Mouse (Mus musculus) heart, embryonic 11.5 days (tissue): ENCODE results near the gene Cfap97d2. TPM values are rescaled to one million over a fixed set of nuclear protein-coding genes. Genes with fewer than 3 reads are reported as not detected.

Source experiments
- ATAC-seq: fragments of 200-750 bp; cut with Nextera tagmentation; replicated peaks from 2 replicates; pipeline ENCODE4 v1.8.0; 2017; ENCODE audit warnings: moderate library complexity; ENCODE audit not compliant: insufficient number of reproducible peaks, low FRiP score, low TSS enrichment
- H3K27ac ChIP-seq: fragments of 300-500 bp; sonication (generic); 2 replicates; pipeline ENCODE4 v1.5.1; 2014; ENCODE audit warnings: mild to moderate bottlenecking, low read depth, low read length
- H3K27me3 ChIP-seq: fragments of 300-500 bp; sonication (generic); 2 replicates; pipeline ENCODE4 v1.6.1; 2014; ENCODE audit warnings: mild to moderate bottlenecking, low read length, mixed read lengths; ENCODE audit not compliant: control insufficient read depth, insufficient read depth
- H3K36me3 ChIP-seq: fragments of 300-500 bp; sonication (generic); 2 replicates; pipeline ENCODE4 v1.6.1; 2014; ENCODE audit warnings: mild to moderate bottlenecking, low read length, moderate library complexity, mixed read lengths; ENCODE audit not compliant: control insufficient read depth, insufficient read depth
- H3K4me1 ChIP-seq: fragments of 300-500 bp; sonication (generic); 2 replicates; pipeline ENCODE4 v1.6.1; 2014; ENCODE audit warnings: low read length; ENCODE audit not compliant: control insufficient read depth, insufficient read depth
- H3K4me2 ChIP-seq: fragments of 300-500 bp; sonication (generic); 2 replicates; pipeline ENCODE4 v1.6.1; 2014; ENCODE audit warnings: mild to moderate bottlenecking, moderate library complexity
- H3K4me3 ChIP-seq: fragments of 300-500 bp; sonication (generic); 2 replicates; pipeline ENCODE4 v1.5.1; 2014; ENCODE audit warnings: low read depth, low read length
- H3K9ac ChIP-seq: fragments of 300-500 bp; sonication (generic); 2 replicates; pipeline ENCODE4 v1.6.1; 2014; ENCODE audit warnings: mild to moderate bottlenecking, low read depth, low read length, moderate library complexity
- H3K9me3 ChIP-seq: fragments of 300-500 bp; sonication (generic); replicated peaks from 2 replicates; pipeline ENCODE4 v1.6.1; 2016; ENCODE audit warnings: low read length; ENCODE audit not compliant: control insufficient read depth
- WGBS: fragments of 180-500 bp; shearing (Covaris S2); extraction: QIAGEN DNeasy Blood & Tissue Kit; methylation state at CpG from one replicate; pipeline ENCODE4 v1.1.7; 2014; ENCODE audit not compliant: insufficient replicate concordance; 5-methylcytosine and 5-hydroxymethylcytosine counted together
- polyA plus RNA-seq: library from polyadenylated mRNA; unstranded; fragments of >200 nt; fragmentation: Nextera tagmentation; extraction: Ambion mirVana; gene quantifications from 2 replicates; pipeline ENCODE4 v1.2.1, GENCODE M21; 2014

Gene Cfap97d2
- polyA plus RNA-seq, 1 experiment from 2014 or later: not detected

DNA sequence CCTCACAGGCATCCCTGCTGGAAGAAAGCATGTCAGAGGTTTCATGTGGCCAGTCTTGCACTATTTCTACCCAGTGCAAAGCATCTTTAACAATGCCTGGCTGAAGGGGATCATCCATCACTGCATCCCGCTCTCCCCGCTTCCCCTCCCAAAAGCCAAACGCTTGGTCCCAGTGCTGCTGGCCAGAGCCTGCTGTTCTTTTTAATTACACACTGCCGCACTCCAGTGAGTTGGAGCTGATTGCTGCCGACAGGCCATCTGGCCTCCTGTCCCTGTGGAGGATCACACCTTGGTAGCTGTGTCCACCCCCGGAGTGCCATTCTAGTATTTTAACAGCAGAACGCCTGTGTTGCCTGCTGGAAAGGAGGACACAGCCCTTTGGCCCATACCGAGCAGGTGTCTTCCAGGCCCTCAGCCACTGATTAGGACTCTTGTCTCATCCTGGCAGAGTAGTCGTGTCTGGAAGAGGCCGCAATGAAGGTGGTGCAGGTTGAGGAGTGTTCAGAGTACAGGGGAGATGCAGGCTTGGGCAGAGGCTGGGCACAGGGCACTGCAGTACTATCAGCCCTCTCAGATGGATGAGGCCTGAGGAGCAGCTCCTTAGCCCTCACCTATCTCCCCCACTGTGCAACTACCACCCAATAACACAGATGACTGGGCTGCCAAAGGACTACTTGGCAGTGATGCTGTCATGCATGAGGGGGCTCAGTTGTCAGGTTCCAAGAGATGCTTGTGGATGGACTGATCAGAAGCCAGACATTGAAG is 13.2 kb upstream of the Cfap97d2 start:
- no peak for ATAC-seq
- WGBS: 71% methylated on average over 10 of the region's 10 CpGs
- Histone ChIP-seq H3K9me3 (peaks cover under 1% of the 10 kb centered on the region; the same call in 1 of the 2 replicates), H3K4me2 (no peak overlapping the region), H3K27ac (no peak overlapping the region), H3K36me3 (no peaks in the 10 kb centered on the region), H3K9ac (no peak overlapping the region), H3K4me1 (0 out of 2 replicates have a peak, but pooled peaks cover 3% of the 10 kb centered on the region), H3K4me3 (no peak overlapping the region), H3K27me3 (no peaks in the 10 kb centered on the region)

GRCm38 (mm10) chr8:13694735-13695134 is 11.0 kb upstream of the Cfap97d2 start:
- H3K27ac ChIP-seq: no peak overlapping the region
- no peak for ATAC-seq
- H3K9me3 ChIP-seq: no peaks in the 10 kb centered on the region
- no peak overlapping the region for H3K4me2 ChIP-seq
- H3K27me3 ChIP-seq: no peaks in the 10 kb centered on the region
- 68% methylated on average over 12 of the region's 12 CpGs for WGBS
- peaks cover 1% of the 10 kb centered on the region for H3K4me1 ChIP-seq
- no peak overlapping the region for H3K9ac ChIP-seq
- H3K36me3 ChIP-seq: no peaks in the 10 kb centered on the region
- no peak overlapping the region for H3K4me3 ChIP-seq

- no peaks in the 10 kb centered on the region for H3K27me3 ChIP-seq
- no peak overlapping the region for H3K9ac ChIP-seq
- H3K4me2 ChIP-seq: no peak overlapping the region
- H3K4me1 ChIP-seq: peaks cover 5% of the 10 kb centered on the region
- H3K9me3 ChIP-seq: no peaks in the 10 kb centered on the region
- no peaks in the 10 kb centered on the region for H3K36me3 ChIP-seq
- ATAC-seq: no peak
- 84% methylated on average over 10 of the region's 10 CpGs for WGBS
- H3K4me3 ChIP-seq: no peak overlapping the region
- no peak overlapping the region for H3K27ac ChIP-seq
Measured at GRCm38 (mm10) chr8:13695203-13695867, 10.4 kb upstream of the Cfap97d2 start.

DNA sequence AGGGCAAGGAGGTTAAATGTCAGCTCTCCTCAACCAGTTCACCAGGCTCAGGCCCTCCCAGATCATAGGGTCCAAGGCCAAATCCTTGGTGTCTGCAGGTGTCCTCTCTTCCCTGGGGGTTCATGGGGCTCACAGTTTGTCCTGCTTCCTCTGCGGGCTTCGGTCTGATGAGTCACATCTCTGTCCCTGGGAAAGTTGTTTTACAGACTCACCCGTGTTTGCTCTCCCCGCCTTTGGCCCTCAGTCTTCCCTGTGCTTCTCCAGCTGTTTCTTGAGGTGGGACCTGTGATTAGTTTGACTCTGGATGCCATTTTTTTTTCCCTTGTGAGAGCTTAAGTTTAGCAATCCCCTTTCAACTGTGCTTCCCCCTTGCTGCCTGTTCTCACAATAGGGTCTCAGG is 9.5 kb upstream of the Cfap97d2 start:
- WGBS: 73% methylated on average over 4 of the region's 4 CpGs
- Histone ChIP-seq H3K9ac (no peak overlapping the region), H3K4me1 (peaks cover 5% of the 10 kb centered on the region), H3K36me3 (no peaks in the 10 kb centered on the region), H3K4me2 (no peak overlapping the region), H3K27ac (no peak overlapping the region), H3K9me3 (no peaks in the 10 kb centered on the region), H3K4me3 (no peak overlapping the region), H3K27me3 (no peaks in the 10 kb centered on the region)
- no peak for ATAC-seq

DNA sequence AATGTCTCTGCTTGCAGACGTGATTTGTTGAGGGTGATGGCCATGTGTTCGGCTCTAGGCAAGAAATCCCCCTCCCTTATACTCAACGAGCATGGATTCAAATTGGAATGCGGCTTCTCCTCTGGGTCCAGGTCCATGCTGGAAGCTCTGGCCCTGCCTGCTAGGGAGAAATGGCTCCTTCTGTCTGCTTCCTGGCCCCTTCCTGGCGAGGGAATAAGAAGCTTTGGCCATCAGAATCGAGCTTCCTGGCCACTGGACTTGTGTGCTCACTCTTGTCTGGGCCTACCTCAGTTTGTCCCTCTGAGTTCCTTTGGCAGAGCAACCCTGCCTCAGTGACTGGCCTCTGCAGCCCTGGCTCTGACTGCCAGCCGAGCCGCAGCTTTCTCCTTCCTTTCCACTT is 8.5 kb upstream of the Cfap97d2 start:
- 64% methylated on average over 8 of the region's 8 CpGs for WGBS
- Histone ChIP-seq H3K9ac (no peak overlapping the region), H3K36me3 (no peaks in the 10 kb centered on the region), H3K4me2 (no peak overlapping the region), H3K27me3 (no peaks in the 10 kb centered on the region), H3K27ac (no peak overlapping the region), H3K4me3 (no peak overlapping the region), H3K4me1 (peaks cover 5% of the 10 kb centered on the region), H3K9me3 (no peaks in the 10 kb centered on the region)
- ATAC-seq: no peak

DNA sequence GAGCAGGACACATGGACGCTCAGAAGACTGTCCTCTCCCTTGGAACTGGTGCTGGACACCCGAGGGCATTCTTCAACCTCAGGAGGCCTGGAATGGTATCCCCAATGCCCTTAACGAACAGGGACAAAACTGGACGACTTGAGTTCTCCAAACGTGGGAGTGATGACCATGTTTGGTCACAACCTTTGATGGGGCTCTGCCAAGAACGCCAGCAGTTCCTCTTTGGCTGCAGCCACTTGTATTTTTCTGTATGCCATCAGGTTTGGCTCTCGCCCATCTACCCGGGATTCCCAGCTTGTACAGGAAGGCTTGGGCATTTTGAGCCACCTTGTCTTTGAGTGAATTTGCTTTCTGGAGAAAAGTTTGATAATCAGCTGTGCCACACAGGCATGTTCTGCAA is 8.0 kb upstream of the Cfap97d2 start:
- no peaks in the 10 kb centered on the region for H3K27me3 ChIP-seq
- H3K9ac ChIP-seq: no peak overlapping the region
- H3K4me1 ChIP-seq: peaks cover 5% of the 10 kb centered on the region
- ATAC-seq: no peak
- WGBS: 73% methylated on average over 8 of the region's 8 CpGs
- no peak overlapping the region for H3K4me2 ChIP-seq
- no peak overlapping the region for H3K4me3 ChIP-seq
- H3K27ac ChIP-seq: no peak overlapping the region
- no peaks in the 10 kb centered on the region for H3K36me3 ChIP-seq
- no peaks in the 10 kb centered on the region for H3K9me3 ChIP-seq

- Histone ChIP-seq H3K4me1 (peaks cover 9% of the 10 kb centered on the region), H3K9ac (no peak overlapping the region), H3K9me3 (no peaks in the 10 kb centered on the region), H3K4me2 (no peak overlapping the region), H3K27ac (no peak overlapping the region), H3K36me3 (no peaks in the 10 kb centered on the region), H3K4me3 (no peak overlapping the region), H3K27me3 (no peaks in the 10 kb centered on the region)
- WGBS: 68% methylated on average over 3 of the region's 3 CpGs
- no peak for ATAC-seq
Measured at GRCm38 (mm10) chr8:13698281-13698680, 7.4 kb upstream of the Cfap97d2 start.

GRCm38 (mm10) chr8:13699323-13699949 is 6.3 kb upstream of the Cfap97d2 start:
- Histone ChIP-seq H3K27me3 (no peaks in the 10 kb centered on the region), H3K4me3 (no peak overlapping the region), H3K36me3 (no peaks in the 10 kb centered on the region), H3K9me3 (no peaks in the 10 kb centered on the region), H3K27ac (peak overlapping the region; percentile 59), H3K4me2 (no peak overlapping the region), H3K4me1 (peaks cover 9% of the 10 kb centered on the region), H3K9ac (no peak overlapping the region)
- peak; percentile 79 for ATAC-seq
- WGBS: 36% methylated on average over 5 of the region's 5 CpGs
